Mouse (Mus musculus): ENCODE measurements around the gene Vamp2. TPM values are rescaled to one million over a fixed set of nuclear protein-coding genes. Genes with fewer than 3 reads are reported as not detected.

Vamp2 gene
- polyA plus RNA-seq, 1 experiment from 2014 or later = 50.3 TPM

DNA sequence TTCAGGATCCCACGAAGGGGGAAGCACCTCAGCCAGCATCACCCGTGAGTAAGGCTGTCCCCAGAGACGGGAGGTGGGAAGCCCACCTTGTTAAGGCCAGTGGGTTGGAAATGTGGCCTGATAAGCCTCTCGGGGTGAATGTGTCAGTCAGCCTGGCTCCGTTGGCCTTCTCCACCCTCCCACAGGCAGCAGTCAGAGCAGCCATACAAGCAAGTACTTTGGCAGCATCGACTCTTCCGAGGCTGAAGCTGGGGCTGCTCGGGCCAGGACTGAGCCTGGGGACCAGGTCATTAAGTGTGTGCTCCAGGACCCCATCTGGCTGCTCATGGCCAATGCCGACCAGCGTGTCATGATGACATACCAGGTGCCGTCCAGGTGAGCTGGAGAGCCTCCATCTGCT lies 19.4 kb downstream of the Vamp2 start:
- 88% methylated on average over 11 of the region's 11 CpGs for WGBS
- H3K36me3 ChIP-seq (ENCODE audit: control insufficient read depth, insufficient read depth) = peaks cover 69% of the 10 kb centered on the region
- H3K4me2 ChIP-seq (replicated peaks; ENCODE audit: low read depth) = no peak overlapping the region
- TF ChIP-seq CTCF (IDR thresholded peaks at IDR 0.05; ENCODE audit: low read depth) = no peak
- no peak for ATAC-seq
- H3K9me3 ChIP-seq (ENCODE audit: control insufficient read depth) = no peaks in the 10 kb centered on the region
- H3K4me1 ChIP-seq (replicated peaks; ENCODE audit: control insufficient read depth, insufficient read depth, low read length) = no peaks in the 10 kb centered on the region
- no peak overlapping the region for H3K9ac ChIP-seq (ENCODE audit: low read depth, low read length)
- no peak overlapping the region for H3K4me3 ChIP-seq (ENCODE audit: low read depth, low read length)
- H3K27me3 ChIP-seq (replicated peaks; ENCODE audit: control insufficient read depth, insufficient read depth, low read length) = no peaks in the 10 kb centered on the region
- no peak overlapping the region for H3K27ac ChIP-seq (ENCODE audit: low read depth, low read length)

DNA sequence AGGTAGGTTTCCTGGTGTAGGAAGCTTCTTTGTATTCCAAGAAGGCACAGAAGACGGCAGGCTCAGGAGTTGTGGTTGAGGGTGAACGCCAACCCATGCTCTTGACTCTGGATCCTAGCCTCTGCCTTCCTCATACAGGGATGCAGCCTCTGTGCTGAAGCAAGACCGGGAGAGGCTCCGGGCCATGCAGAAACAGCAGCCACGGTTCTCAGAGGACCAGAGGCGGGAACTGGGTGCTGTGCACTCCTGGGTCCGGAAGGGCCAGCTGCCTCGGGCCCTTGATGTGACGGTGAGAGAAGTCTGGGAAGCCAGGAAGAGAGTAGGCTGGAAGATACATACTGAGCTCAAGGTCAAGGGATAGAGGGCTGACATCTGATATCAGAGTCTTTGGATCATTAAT lies 19.9 kb downstream of the Vamp2 start:
- WGBS = 91% methylated on average over 9 of the region's 9 CpGs
- no peak for TF ChIP-seq CTCF (IDR thresholded peaks at IDR 0.05; ENCODE audit: low read depth)
- no peaks in the 10 kb centered on the region for H3K9me3 ChIP-seq (ENCODE audit: control insufficient read depth)

DNA sequence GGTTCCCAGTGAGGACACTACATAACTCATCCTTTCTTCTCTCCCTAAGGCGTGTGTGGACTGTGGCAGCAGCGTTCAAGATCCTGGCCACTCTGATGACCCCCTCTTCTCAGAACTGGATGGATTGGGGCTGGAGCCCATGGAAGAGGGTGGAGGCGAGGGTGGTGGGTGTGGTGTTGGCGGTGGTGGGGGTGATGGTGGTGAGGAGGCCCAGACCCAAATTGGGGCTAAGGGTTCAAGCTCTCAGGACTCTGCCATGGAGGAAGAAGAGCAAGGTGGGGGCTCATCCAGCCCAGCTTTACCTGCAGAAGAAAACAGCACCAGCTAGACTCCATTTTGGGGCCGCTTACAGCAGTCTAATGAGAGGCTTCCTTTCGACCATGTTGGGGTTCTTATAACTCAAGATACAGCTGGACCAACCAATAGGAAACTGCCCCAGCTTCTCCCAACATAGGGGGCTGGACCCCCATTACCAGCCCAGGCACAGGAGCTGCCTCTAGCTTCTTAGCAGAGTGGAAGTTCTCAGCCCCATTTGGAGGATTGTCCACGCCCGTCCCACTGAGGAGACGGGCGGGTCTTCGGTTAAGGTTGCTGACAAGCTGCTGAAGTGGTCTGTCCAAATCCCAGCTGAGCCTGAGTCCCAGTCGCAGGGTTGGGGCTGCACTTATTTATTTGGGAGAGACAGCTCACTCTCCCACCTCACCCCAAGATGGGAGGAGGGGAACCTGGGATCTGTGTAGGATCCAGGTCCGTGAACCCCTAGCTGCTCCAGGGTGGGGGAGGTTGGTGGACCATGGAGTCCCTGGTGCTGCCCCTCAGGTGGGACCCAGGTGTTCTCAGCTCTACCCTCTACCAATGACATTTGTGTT lies 21.0 kb downstream of the Vamp2 start:
- WGBS = 80% methylated on average over 13 of the region's 13 CpGs
- no peaks in the 10 kb centered on the region for H3K27me3 ChIP-seq (replicated peaks; ENCODE audit: control insufficient read depth, insufficient read depth, low read length)
- no peak overlapping the region for H3K9ac ChIP-seq (ENCODE audit: low read depth, low read length)
- no peaks in the 10 kb centered on the region for H3K4me1 ChIP-seq (replicated peaks; ENCODE audit: control insufficient read depth, insufficient read depth, low read length)
- no peak overlapping the region for H3K4me3 ChIP-seq (ENCODE audit: low read depth, low read length)
- no peaks in the 10 kb centered on the region for H3K9me3 ChIP-seq (ENCODE audit: control insufficient read depth)
- H3K4me2 ChIP-seq (replicated peaks; ENCODE audit: low read depth) = peak overlapping the region; percentile 65; the same call in 1 of the 2 replicates
- peaks cover 53% of the 10 kb centered on the region for H3K36me3 ChIP-seq (ENCODE audit: control insufficient read depth, insufficient read depth)
- no peak for ATAC-seq
- no peak overlapping the region for H3K27ac ChIP-seq (ENCODE audit: low read depth, low read length)
- no peak for TF ChIP-seq CTCF (IDR thresholded peaks at IDR 0.05; ENCODE audit: low read depth)

More for the DNA sequence above, 19.9 kb downstream of the Vamp2 start:
- Histone ChIP-seq H3K4me1 (replicated peaks; ENCODE audit: control insufficient read depth, insufficient read depth, low read length) (no peaks in the 10 kb centered on the region), H3K27me3 (replicated peaks; ENCODE audit: control insufficient read depth, insufficient read depth, low read length) (no peaks in the 10 kb centered on the region), H3K4me2 (replicated peaks; ENCODE audit: low read depth) (no peak overlapping the region), H3K4me3 (ENCODE audit: low read depth, low read length) (no peak overlapping the region), H3K36me3 (ENCODE audit: control insufficient read depth, insufficient read depth) (peaks cover 63% of the 10 kb centered on the region), H3K9ac (ENCODE audit: low read depth, low read length) (no peak overlapping the region), H3K27ac (ENCODE audit: low read depth, low read length) (no peak overlapping the region)
- ATAC-seq = no peak

DNA sequence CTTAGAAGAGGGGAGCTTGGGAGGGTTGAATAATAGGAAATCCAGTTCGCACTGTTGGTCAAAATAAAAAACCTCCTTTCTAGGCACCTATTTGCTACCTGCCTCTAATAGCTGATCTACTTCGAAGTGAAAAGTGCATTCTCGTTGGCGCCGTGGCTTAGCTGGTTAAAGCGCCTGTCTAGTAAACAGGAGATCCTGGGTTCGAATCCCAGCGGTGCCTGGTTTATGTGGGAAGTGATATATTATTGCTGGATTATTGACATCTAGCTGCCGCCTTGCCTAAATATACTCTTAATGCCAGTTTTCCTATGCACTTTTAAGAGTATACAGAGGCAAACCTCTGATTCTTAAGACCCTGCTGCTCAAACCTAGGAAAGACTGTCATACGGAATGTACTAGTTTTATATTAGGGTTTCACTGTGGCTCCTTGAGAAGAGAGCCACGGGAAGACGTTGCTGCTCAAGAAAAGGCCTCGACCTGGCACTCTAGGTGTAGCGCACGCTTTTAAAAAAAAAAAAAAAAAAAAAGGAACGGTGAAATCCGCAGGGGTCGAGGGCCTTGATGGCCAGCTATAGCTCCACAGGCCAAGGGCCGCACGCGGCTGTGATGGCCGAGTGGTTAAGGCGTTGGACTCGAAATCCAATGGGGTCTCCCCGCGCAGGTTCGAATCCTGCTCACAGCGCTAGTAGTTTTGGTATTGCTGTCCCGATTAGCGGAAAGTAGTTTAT lies 22.2 kb downstream of the Vamp2 start:
- peak overlapping the region; percentile 44 for H3K9ac ChIP-seq (ENCODE audit: low read depth, low read length)
- peak; percentile 52 for ATAC-seq
- no peak for TF ChIP-seq CTCF (IDR thresholded peaks at IDR 0.05; ENCODE audit: low read depth)
- WGBS = 2% methylated on average over 30 of the region's 30 CpGs
- no peaks in the 10 kb centered on the region for H3K4me1 ChIP-seq (replicated peaks; ENCODE audit: control insufficient read depth, insufficient read depth, low read length)
- peak overlapping the region; percentile 42 for H3K4me3 ChIP-seq (ENCODE audit: low read depth, low read length)
- H3K27ac ChIP-seq (ENCODE audit: low read depth, low read length) = no peak overlapping the region; the same call in 1 of the 2 replicates
- no peaks in the 10 kb centered on the region for H3K9me3 ChIP-seq (ENCODE audit: control insufficient read depth)
- H3K4me2 ChIP-seq (replicated peaks; ENCODE audit: low read depth) = peak overlapping the region; percentile 65
- H3K36me3 ChIP-seq (ENCODE audit: control insufficient read depth, insufficient read depth) = peaks cover 41% of the 10 kb centered on the region
- no peaks in the 10 kb centered on the region for H3K27me3 ChIP-seq (replicated peaks; ENCODE audit: control insufficient read depth, insufficient read depth, low read length)

DNA sequence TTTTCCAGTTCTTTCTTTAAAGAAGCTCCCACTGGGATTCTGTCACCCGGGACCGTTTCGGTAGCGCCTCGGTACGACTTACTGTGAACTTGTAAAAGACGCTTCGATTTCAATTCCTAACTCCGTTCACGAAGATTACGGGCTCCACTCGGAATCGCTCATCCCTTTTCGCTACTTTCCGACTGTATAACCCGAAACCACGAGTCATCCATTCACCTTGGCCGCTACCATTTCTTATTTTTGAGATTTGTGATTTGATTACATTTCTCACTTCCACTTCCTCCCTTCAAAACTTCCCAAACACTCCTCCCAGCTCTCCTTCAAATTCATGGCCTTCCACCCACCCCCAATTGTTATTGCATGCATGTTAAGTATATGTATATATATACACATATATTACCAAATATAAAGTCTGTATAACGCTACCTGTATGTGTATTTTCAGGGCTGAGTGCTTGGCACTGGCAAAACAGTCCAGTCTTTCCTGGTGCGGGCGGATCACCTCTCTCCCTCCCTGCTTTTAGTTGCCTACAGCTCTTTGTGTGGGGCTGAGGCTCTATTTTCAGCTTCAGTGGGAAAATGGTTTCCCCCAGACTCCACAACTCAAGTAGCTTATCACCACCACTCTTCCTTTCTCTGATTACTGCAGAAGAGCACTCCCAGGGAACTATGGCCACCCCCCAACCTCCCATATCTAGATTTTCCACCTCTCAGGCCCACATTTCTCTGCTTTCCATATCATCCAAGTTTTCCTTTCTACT lies 22.9 kb downstream of the Vamp2 start:
- no peak for ATAC-seq

More for the DNA sequence above, 22.9 kb downstream of the Vamp2 start:
- Histone ChIP-seq H3K9ac (ENCODE audit: low read depth, low read length) (peak overlapping the region; percentile 44; the same call in 1 of the 2 replicates), H3K4me1 (replicated peaks; ENCODE audit: control insufficient read depth, insufficient read depth, low read length) (no peaks in the 10 kb centered on the region), H3K27me3 (replicated peaks; ENCODE audit: control insufficient read depth, insufficient read depth, low read length) (no peaks in the 10 kb centered on the region), H3K4me2 (replicated peaks; ENCODE audit: low read depth) (peak overlapping the region; percentile 65), H3K27ac (ENCODE audit: low read depth, low read length) (no peak overlapping the region; the same call in 1 of the 2 replicates), H3K9me3 (ENCODE audit: control insufficient read depth) (no peaks in the 10 kb centered on the region), H3K4me3 (ENCODE audit: low read depth, low read length) (peak overlapping the region; percentile 42), H3K36me3 (ENCODE audit: control insufficient read depth, insufficient read depth) (peaks cover 33% of the 10 kb centered on the region)
- TF ChIP-seq CTCF (IDR thresholded peaks at IDR 0.05; ENCODE audit: low read depth) = no peak
- WGBS = 8% methylated on average over 21 of the region's 21 CpGs

Data from intestine, postnatal 0 days (tissue).